Mouse (Mus musculus): ENCODE results near the gene Pgm2l1. TPM values are rescaled to one million over a fixed set of nuclear protein-coding genes. Genes with fewer than 3 reads are reported as not detected.

The Pgm2l1 gene
- polyA plus RNA-seq (2012; rRNA removed), result 15.8 and 19.3 TPM in 2 replicates

DNA sequence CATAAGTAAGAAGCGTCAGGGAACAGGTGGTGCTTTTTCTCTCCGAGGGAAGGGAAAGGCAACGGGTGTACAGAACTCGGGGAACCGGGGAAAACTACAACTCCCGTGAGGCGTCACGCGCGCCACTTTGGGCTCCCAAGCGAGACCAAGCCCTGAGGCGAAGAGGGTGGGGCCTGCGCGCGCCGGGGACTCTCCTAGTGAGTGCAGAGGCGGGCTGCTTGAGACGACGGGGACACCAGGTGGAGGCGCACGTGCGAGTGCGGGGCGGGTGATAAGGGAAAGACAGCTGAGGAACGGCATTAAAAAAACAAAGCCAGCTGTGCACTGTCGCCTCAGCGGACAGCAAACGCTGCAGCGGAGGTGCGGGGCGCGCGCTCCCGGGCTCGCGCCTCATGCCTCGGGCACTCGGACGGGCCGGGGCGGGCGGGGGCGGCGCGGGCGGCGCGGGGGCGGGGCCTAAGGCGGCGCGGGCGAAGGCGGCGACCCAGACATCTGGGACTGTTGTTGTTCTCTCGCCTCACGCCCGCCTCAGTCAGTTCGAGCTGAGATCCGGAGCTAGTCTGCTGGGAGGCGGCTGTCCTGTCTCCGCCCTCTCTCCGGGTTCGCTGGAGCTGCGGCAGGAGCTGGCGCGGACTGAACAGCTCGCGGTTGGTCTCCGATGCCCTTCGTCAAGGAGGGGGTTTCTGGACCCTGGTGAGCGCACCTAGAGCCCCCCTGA, at the start of gene Pgm2l1:
Pgm2l1 (plus strand) TSS at position 237 of the 718 bp plus-strand sequence.
- DNase-seq, result peak; percentile 99
- Histone ChIP-seq H3K27ac (ENCODE audit: control insufficient read depth, insufficient read depth, low read length) (peak within 1 kb of the TSS; percentile 79), H3K36me3 (ENCODE audit: control insufficient read depth, insufficient read depth, low read length) (no peaks in the 10 kb centered on the region), H3K4me1 (replicated peaks; ENCODE audit: control insufficient read depth, insufficient read depth, low read length) (no peaks in the 10 kb centered on the region), H3K4me3 (ENCODE audit: control insufficient read depth, insufficient read depth, low read length) (peak within 1 kb of the TSS; percentile 94), H3K27me3 (ENCODE audit: control insufficient read depth, insufficient read depth, low read length) (no peaks in the 10 kb centered on the region)
- peak; percentile 87 for TF ChIP-seq POLR2A (IDR thresholded peaks at IDR 0.05; ENCODE audit: control insufficient read depth, extremely low read depth, insufficient read depth, low read length, poor library complexity)
- 0 out of 2 replicates have a peak, but pooled peaks have one; percentile 16 for TF ChIP-seq CTCF (IDR thresholded peaks at IDR 0.05; ENCODE audit: borderline replicate concordance, control insufficient read depth, extremely low read depth, insufficient read depth, low read length, poor library complexity)
- under 1% methylated on average over 72 of the region's 72 CpGs for WGBS

- DNase-seq, result peak; percentile 34
- H3K27ac ChIP-seq (ENCODE audit: control insufficient read depth, insufficient read depth, low read length), result no peak overlapping the region
- H3K36me3 ChIP-seq (ENCODE audit: control insufficient read depth, insufficient read depth, low read length), result no peaks in the 10 kb centered on the region
- H3K4me1 ChIP-seq (replicated peaks; ENCODE audit: control insufficient read depth, insufficient read depth, low read length), result peaks cover 11% of the 10 kb centered on the region
- H3K4me3 ChIP-seq (ENCODE audit: control insufficient read depth, insufficient read depth, low read length), result 0 out of 2 replicates have a peak overlapping the region, but pooled peaks have one; percentile 2
- no peak for TF ChIP-seq CTCF (IDR thresholded peaks at IDR 0.05; ENCODE audit: borderline replicate concordance, control insufficient read depth, extremely low read depth, insufficient read depth, low read length, poor library complexity)
- TF ChIP-seq POLR2A (IDR thresholded peaks at IDR 0.05; ENCODE audit: control insufficient read depth, extremely low read depth, insufficient read depth, low read length, poor library complexity), result no peak
- peaks cover 11% of the 10 kb centered on the region for H3K27me3 ChIP-seq (ENCODE audit: control insufficient read depth, insufficient read depth, low read length)
- 6% methylated on average over 30 of the region's 30 CpGs for WGBS
Measured at GRCm38 (mm10) chr7:100178016-100178890, 48.9 kb upstream of the Pgm2l1 start.

- Histone ChIP-seq H3K4me1 (replicated peaks; ENCODE audit: control insufficient read depth, insufficient read depth, low read length) (peaks cover 11% of the 10 kb centered on the region), H3K27ac (ENCODE audit: control insufficient read depth, insufficient read depth, low read length) (no peak overlapping the region), H3K27me3 (ENCODE audit: control insufficient read depth, insufficient read depth, low read length) (peaks cover 11% of the 10 kb centered on the region), H3K36me3 (ENCODE audit: control insufficient read depth, insufficient read depth, low read length) (no peaks in the 10 kb centered on the region), H3K4me3 (ENCODE audit: control insufficient read depth, insufficient read depth, low read length) (no peak overlapping the region)
- WGBS, result 10% methylated on average over 15 of the region's 15 CpGs
- no peak for DNase-seq
- TF ChIP-seq CTCF (IDR thresholded peaks at IDR 0.05; ENCODE audit: borderline replicate concordance, control insufficient read depth, extremely low read depth, insufficient read depth, low read length, poor library complexity), result no peak
Measured at GRCm38 (mm10) chr7:100178891-100179233, 48.3 kb upstream of the Pgm2l1 start.

DNA sequence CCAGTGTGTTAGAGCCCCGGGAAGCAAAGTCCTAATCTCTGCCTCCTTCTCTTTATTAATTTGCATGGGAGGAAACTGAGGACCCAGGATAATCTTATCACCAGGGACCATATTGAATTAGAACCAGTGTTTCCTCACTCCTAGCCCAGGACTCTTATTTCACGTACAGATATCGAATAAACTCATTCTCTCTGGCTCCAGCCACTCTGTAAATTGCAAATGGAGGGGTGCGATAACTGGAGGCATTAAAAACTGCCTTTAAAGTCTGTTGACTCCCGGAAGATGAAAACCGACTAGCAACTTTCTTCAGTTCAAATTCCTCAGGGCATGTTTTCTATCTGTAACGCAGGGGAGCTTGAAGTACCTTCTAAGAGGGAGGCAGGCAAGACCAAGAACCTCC, 47.8 kb upstream of the Pgm2l1 start:
- no peak for DNase-seq
- peaks cover 11% of the 10 kb centered on the region for H3K27me3 ChIP-seq (ENCODE audit: control insufficient read depth, insufficient read depth, low read length)
- H3K36me3 ChIP-seq (ENCODE audit: control insufficient read depth, insufficient read depth, low read length), result no peaks in the 10 kb centered on the region
- peaks cover 11% of the 10 kb centered on the region for H3K4me1 ChIP-seq (replicated peaks; ENCODE audit: control insufficient read depth, insufficient read depth, low read length)
- no peak overlapping the region for H3K4me3 ChIP-seq (ENCODE audit: control insufficient read depth, insufficient read depth, low read length)
- TF ChIP-seq POLR2A (IDR thresholded peaks at IDR 0.05; ENCODE audit: control insufficient read depth, extremely low read depth, insufficient read depth, low read length, poor library complexity) (no peak), CTCF (IDR thresholded peaks at IDR 0.05; ENCODE audit: borderline replicate concordance, control insufficient read depth, extremely low read depth, insufficient read depth, low read length, poor library complexity) (no peak)
- 82% methylated on average over 7 of the region's 7 CpGs for WGBS
- H3K27ac ChIP-seq (ENCODE audit: control insufficient read depth, insufficient read depth, low read length), result no peak overlapping the region

- Histone ChIP-seq H3K36me3 (ENCODE audit: control insufficient read depth, insufficient read depth, low read length) (no peaks in the 10 kb centered on the region), H3K27ac (ENCODE audit: control insufficient read depth, insufficient read depth, low read length) (no peak overlapping the region), H3K4me3 (ENCODE audit: control insufficient read depth, insufficient read depth, low read length) (no peak overlapping the region), H3K27me3 (ENCODE audit: control insufficient read depth, insufficient read depth, low read length) (peaks cover 11% of the 10 kb centered on the region), H3K4me1 (replicated peaks; ENCODE audit: control insufficient read depth, insufficient read depth, low read length) (peaks cover 11% of the 10 kb centered on the region)
- 88% methylated on average over 7 of the region's 7 CpGs for WGBS
- TF ChIP-seq CTCF (IDR thresholded peaks at IDR 0.05; ENCODE audit: borderline replicate concordance, control insufficient read depth, extremely low read depth, insufficient read depth, low read length, poor library complexity), result no peak
- no peak for TF ChIP-seq POLR2A (IDR thresholded peaks at IDR 0.05; ENCODE audit: control insufficient read depth, extremely low read depth, insufficient read depth, low read length, poor library complexity)
- DNase-seq, result no peak
Measured at GRCm38 (mm10) chr7:100179836-100180407, 47.3 kb upstream of the Pgm2l1 start.

DNA sequence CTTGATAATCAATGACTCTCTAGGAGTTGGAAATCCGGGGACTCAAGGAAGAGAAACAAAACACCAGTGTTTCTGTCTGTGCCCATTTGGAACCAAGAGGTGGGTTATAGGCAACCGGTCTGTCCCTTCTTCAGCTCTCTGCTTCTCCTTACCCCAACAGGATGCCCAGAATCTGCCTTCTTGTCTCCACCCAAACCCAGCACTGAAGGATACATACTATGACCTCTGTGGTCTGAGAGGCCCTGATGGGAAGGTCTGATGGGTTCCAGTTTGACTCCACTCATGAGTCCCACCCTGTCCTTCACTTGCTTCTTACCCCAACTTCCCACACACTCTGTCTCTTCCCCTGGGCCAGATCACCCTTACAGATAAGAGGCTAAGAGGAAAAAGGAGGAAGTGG, 46.0 kb upstream of the Pgm2l1 start:
- H3K4me3 ChIP-seq (ENCODE audit: control insufficient read depth, insufficient read depth, low read length), result no peak overlapping the region

More for the DNA sequence above, 46.0 kb upstream of the Pgm2l1 start:
- no peak for DNase-seq
- peaks cover 11% of the 10 kb centered on the region for H3K4me1 ChIP-seq (replicated peaks; ENCODE audit: control insufficient read depth, insufficient read depth, low read length)
- TF ChIP-seq CTCF (IDR thresholded peaks at IDR 0.05; ENCODE audit: borderline replicate concordance, control insufficient read depth, extremely low read depth, insufficient read depth, low read length, poor library complexity), result no peak
- TF ChIP-seq POLR2A (IDR thresholded peaks at IDR 0.05; ENCODE audit: control insufficient read depth, extremely low read depth, insufficient read depth, low read length, poor library complexity), result no peak
- H3K27ac ChIP-seq (ENCODE audit: control insufficient read depth, insufficient read depth, low read length), result no peak overlapping the region
- H3K27me3 ChIP-seq (ENCODE audit: control insufficient read depth, insufficient read depth, low read length), result peaks cover 11% of the 10 kb centered on the region
- H3K36me3 ChIP-seq (ENCODE audit: control insufficient read depth, insufficient read depth, low read length), result no peaks in the 10 kb centered on the region
- WGBS, result 98% methylated on average over 2 of the region's 2 CpGs
